Mouse (Mus musculus) mouse embryonic stem cell (cell line): Measurements from ENCODE around the gene Snx18.

Experiments used
- in situ Hi-C, 2 experiments: fragments of 300-500 bp; cut with MboI; formaldehyde crosslinking; loops; 1 replicate in 1 of 2; 3 replicates in 1 of 2; pipeline ENCODE4 v1.14.3; 2019 to 2020; ENCODE audit warnings: low sequenced_read_pairs in 2 of 2, low pct_unique_long_range_greater_than_20kb in 1 of 2, mixed read lengths in 1 of 2; ENCODE audit not compliant: unreplicated experiment in 1 of 2

The Snx18 gene

GRCm38 (mm10) chr13:113617338-113617890 lies 950 bp downstream of the Snx18 start:
- in situ Hi-C loops = loop anchor here in 1 of 2 experiments (10.0 kb wide), 1 partner anchor 273 kb away; no protein-coding TSS in a partner anchor

- in situ Hi-C loops = loop anchor here in 1 of 2 experiments (10.0 kb wide), 1 partner anchor 272 kb away; no protein-coding TSS in a partner anchor
Observed at GRCm38 (mm10) chr13:113616751-113617337, 1.5 kb downstream of the Snx18 start.

GRCm38 (mm10) chr13:113615971-113616671 lies 2.2 kb downstream of the Snx18 start:
- in situ Hi-C loops = loop anchor here in 1 of 2 experiments (10.0 kb wide), 1 partner anchor 271 kb away; no protein-coding TSS in a partner anchor

GRCm38 (mm10) chr13:113615546-113615941 lies 2.8 kb downstream of the Snx18 start:
- in situ Hi-C loops = loop anchor here in 1 of 2 experiments (10.0 kb wide), 1 partner anchor 271 kb away; no protein-coding TSS in a partner anchor

GRCm38 (mm10) chr13:113614635-113615545 lies 3.5 kb downstream of the Snx18 start:
- in situ Hi-C loops = loop anchor here in 1 of 2 experiments (10.0 kb wide), 1 partner anchor 270 kb away; no protein-coding TSS in a partner anchor

GRCm38 (mm10) chr13:113613882-113614281 lies 4.5 kb downstream of the Snx18 start:
- in situ Hi-C loops = loop anchor here in 1 of 2 experiments (10.0 kb wide), 1 partner anchor 269 kb away; no protein-coding TSS in a partner anchor

- in situ Hi-C loops = loop anchor here in 1 of 2 experiments (10.0 kb wide), 1 partner anchor 269 kb away; no protein-coding TSS in a partner anchor
Observed at GRCm38 (mm10) chr13:113613341-113613740, 5.0 kb downstream of the Snx18 start.

- in situ Hi-C loops = loop anchor here in 1 of 2 experiments (10.0 kb wide), 1 partner anchor 268 kb away; no protein-coding TSS in a partner anchor
Observed at GRCm38 (mm10) chr13:113612141-113612950, 6.0 kb downstream of the Snx18 start.

GRCm38 (mm10) chr13:113610732-113611500 lies 7.4 kb downstream of the Snx18 start:
- in situ Hi-C loops = loop anchor here in 1 of 2 experiments (10.0 kb wide), 1 partner anchor 266 kb away; no protein-coding TSS in a partner anchor

GRCm38 (mm10) chr13:113609429-113609828 lies 8.9 kb downstream of the Snx18 start:
- in situ Hi-C loops = no loop called here

GRCm38 (mm10) chr13:113607821-113608220 lies 10.5 kb downstream of the Snx18 start:
- in situ Hi-C loops = no loop called here

- in situ Hi-C loops = no loop called here
Observed at GRCm38 (mm10) chr13:113607371-113607770, 11.0 kb downstream of the Snx18 start.

GRCm38 (mm10) chr13:113606741-113607358 lies 11.5 kb downstream of the Snx18 start:
- in situ Hi-C loops = no loop called here

GRCm38 (mm10) chr13:113606131-113606530 lies 12.2 kb downstream of the Snx18 start:
- in situ Hi-C loops = no loop called here

- in situ Hi-C loops = no loop called here
Observed at GRCm38 (mm10) chr13:113605693-113606092, 12.7 kb downstream of the Snx18 start.

GRCm38 (mm10) chr13:113604321-113604720 lies 14.0 kb downstream of the Snx18 start:
- in situ Hi-C loops = no loop called here
